Mouse (Mus musculus) heart, embryonic 14.5 days (tissue): ENCODE measurements around the gene Pex14. TPM values are rescaled to one million over a fixed set of nuclear protein-coding genes. Genes with fewer than 3 reads are reported as not detected.
A peak's percentile ranks its signal among the peaks of the same experiment; 100 is the strongest.

Experiments
- ATAC-seq: fragments of 200-750 bp; cut with Nextera tagmentation; 2 replicates; pipeline ENCODE4 v1.8.0; 2017; ENCODE audit warnings: low read depth, moderate TSS enrichment; ENCODE audit not compliant: insufficient number of reproducible peaks, insufficient read depth, low FRiP score
- H3K27ac ChIP-seq, 2 experiments: fragments of 200-500 bp in 1 of 2; fragments of 300-500 bp in 1 of 2; sonication (generic) in 1 of 2; replicated peaks in 1 of 2; 2 replicates each; pipeline ENCODE4 v1.5.1; 2012 to 2014; ENCODE audit warnings: low read depth in 2 of 2, low read length in 2 of 2, control low read depth in 1 of 2, mild to moderate bottlenecking in 1 of 2, mixed read lengths in 1 of 2; ENCODE audit not compliant: control insufficient read depth in 1 of 2, insufficient read depth in 1 of 2
- H3K27me3 ChIP-seq: fragments of 300-500 bp; sonication (generic); 2 replicates; pipeline ENCODE4 v1.6.1; 2014; ENCODE audit warnings: mild to moderate bottlenecking, low read length, control low read depth; ENCODE audit not compliant: control insufficient read depth, insufficient read depth
- H3K36me3 ChIP-seq: fragments of 300-500 bp; sonication (generic); 2 replicates; pipeline ENCODE4 v1.6.1; 2014; ENCODE audit warnings: mild to moderate bottlenecking, control low read depth, low read length, mixed read lengths; ENCODE audit not compliant: control insufficient read depth, insufficient read depth
- H3K4me1 ChIP-seq, 2 experiments: fragments of 200-500 bp in 1 of 2; fragments of 300-500 bp in 1 of 2; sonication (generic) in 1 of 2; 2 replicates each; pipeline ENCODE4 v1.6.1; 2012 to 2014; ENCODE audit warnings: low read length in 2 of 2, control low read depth in 1 of 2, mixed read lengths in 1 of 2; ENCODE audit not compliant: control insufficient read depth in 2 of 2, insufficient read depth in 2 of 2
- H3K4me2 ChIP-seq: fragments of 300-500 bp; sonication (generic); 2 replicates; pipeline ENCODE4 v1.6.1; 2014; ENCODE audit warnings: mild to moderate bottlenecking, low read length
- H3K4me3 ChIP-seq, 2 experiments: fragments of 200-500 bp in 1 of 2; fragments of 300-500 bp in 1 of 2; sonication (generic) in 1 of 2; 2 replicates each; pipeline ENCODE4 v1.5.1; 2012 to 2014; ENCODE audit warnings: low read length in 2 of 2, mild to moderate bottlenecking in 2 of 2, control low read depth in 1 of 2, low read depth in 1 of 2, moderate library complexity in 1 of 2; ENCODE audit not compliant: control insufficient read depth in 1 of 2, insufficient read depth in 1 of 2
- H3K9ac ChIP-seq: fragments of 300-500 bp; sonication (generic); 2 replicates; pipeline ENCODE4 v1.6.1; 2014; ENCODE audit warnings: mild to moderate bottlenecking, low read length
- H3K9me3 ChIP-seq: fragments of 300-500 bp; sonication (generic); 2 replicates; pipeline ENCODE4 v1.6.1; 2016; ENCODE audit warnings: low read length, control low read depth; ENCODE audit not compliant: control insufficient read depth
- WGBS: fragments of 180-500 bp; shearing (Covaris S2); extraction: QIAGEN DNeasy Blood & Tissue Kit; methylation state at CpG from one replicate; pipeline ENCODE4 v1.1.7; 2014; 5-methylcytosine and 5-hydroxymethylcytosine counted together
- polyA plus RNA-seq: library from polyadenylated mRNA; unstranded; fragments of >200 nt; fragmentation: Nextera tagmentation; extraction: Ambion mirVana; gene quantifications from 2 replicates; pipeline ENCODE4 v1.2.1, GENCODE M21; 2014

The Pex14 gene
- polyA plus RNA-seq, 1 experiment from 2014 or later, result 31.2 TPM

GRCm38 (mm10) chr4:148982274-148982673 lies 117.4 kb downstream of the Pex14 start:
- Histone ChIP-seq H3K4me3 (no peak overlapping the region), H3K9ac (no peak overlapping the region), H3K9me3 (no peaks in the 10 kb centered on the region), H3K4me2 (no peak overlapping the region), H3K36me3 (peaks cover 15% of the 10 kb centered on the region), H3K27me3 (no peaks in the 10 kb centered on the region), H3K27ac (0 out of 4 replicates have a peak overlapping the region, but pooled peaks of 1 of the 2 experiments have one; percentile 24), H3K4me1 (peaks cover 36 to 54% of the 10 kb centered on the region in 2 experiments)
- 72% methylated on average over 6 of the region's 6 CpGs for whole genome bisulfite sequencing
- no peak for ATAC-seq

GRCm38 (mm10) chr4:148979837-148980236 lies 119.8 kb downstream of the Pex14 start:
- Histone ChIP-seq H3K9me3 (no peaks in the 10 kb centered on the region), H3K4me1 (peaks cover 29 to 45% of the 10 kb centered on the region in 2 experiments), H3K9ac (no peak overlapping the region), H3K4me2 (no peak overlapping the region), H3K27ac (no peak overlapping the region), H3K36me3 (peaks cover 15% of the 10 kb centered on the region), H3K4me3 (no peak overlapping the region), H3K27me3 (no peaks in the 10 kb centered on the region)
- 35% methylated on average over 11 of the region's 11 CpGs for WGBS
- ATAC-seq, result no peak

- H3K27ac ChIP-seq, result 0 out of 4 replicates have a peak overlapping the region, but pooled peaks of 1 of the 2 experiments have one; percentile 41
- H3K27me3 ChIP-seq, result no peaks in the 10 kb centered on the region
- peaks cover 33 to 51% of the 10 kb centered on the region in 2 experiments for H3K4me1 ChIP-seq
- no peaks in the 10 kb centered on the region for H3K9me3 ChIP-seq
- H3K4me3 ChIP-seq, result no peak overlapping the region
- 83% methylated on average over 11 of the region's 11 CpGs for WGBS
- ATAC-seq, result no peak
- peaks cover 14% of the 10 kb centered on the region for H3K36me3 ChIP-seq
- H3K9ac ChIP-seq, result no peak overlapping the region
- no peak overlapping the region for H3K4me2 ChIP-seq
These were observed 120.8 kb downstream of the Pex14 start for GRCm38 (mm10) chr4:148978926-148979325.

- no peaks in the 10 kb centered on the region for H3K9me3 ChIP-seq
- no peaks in the 10 kb centered on the region for H3K27me3 ChIP-seq
- H3K4me2 ChIP-seq, result no peak overlapping the region
- H3K4me1 ChIP-seq, result peaks cover 33 to 51% of the 10 kb centered on the region in 2 experiments
- H3K36me3 ChIP-seq, result peaks cover 8% of the 10 kb centered on the region
- no peak for ATAC-seq
- H3K4me3 ChIP-seq, result no peak overlapping the region
- peak overlapping the region; percentile 12; the same call in 1 of the 2 replicates for H3K9ac ChIP-seq
- peak overlapping the region in 1 of 2 experiments; percentile 41; a peak in 1 of 4 replicates for H3K27ac ChIP-seq
- WGBS, result 61% methylated on average over 9 of the region's 9 CpGs
These were observed 121.3 kb downstream of the Pex14 start for GRCm38 (mm10) chr4:148978221-148978855.

GRCm38 (mm10) chr4:148974833-148975232 lies 124.8 kb downstream of the Pex14 start:
- H3K36me3 ChIP-seq, result no peaks in the 10 kb centered on the region
- no peak overlapping the region for H3K4me3 ChIP-seq
- peaks cover 44 to 57% of the 10 kb centered on the region in 2 experiments for H3K4me1 ChIP-seq
- WGBS, result 41% methylated on average over 7 of the region's 7 CpGs
- peak overlapping the region; percentile 6 to 14 for H3K27ac ChIP-seq
- H3K9me3 ChIP-seq, result no peaks in the 10 kb centered on the region
- H3K4me2 ChIP-seq, result no peak overlapping the region
- H3K9ac ChIP-seq, result no peak overlapping the region
- no peaks in the 10 kb centered on the region for H3K27me3 ChIP-seq
- peak; percentile 52; the same call in 1 of the 2 replicates for ATAC-seq

- no peaks in the 10 kb centered on the region for H3K36me3 ChIP-seq
- no peak overlapping the region for H3K27ac ChIP-seq
- no peaks in the 10 kb centered on the region for H3K27me3 ChIP-seq
- no peak overlapping the region for H3K9ac ChIP-seq
- H3K4me2 ChIP-seq, result no peak overlapping the region
- H3K4me1 ChIP-seq, result peaks cover 44 to 58% of the 10 kb centered on the region in 2 experiments
- no peak for ATAC-seq
- no peak overlapping the region for H3K4me3 ChIP-seq
- H3K9me3 ChIP-seq, result no peaks in the 10 kb centered on the region
- 81% methylated on average over 14 of the region's 14 CpGs for WGBS
These were observed 126.3 kb downstream of the Pex14 start for GRCm38 (mm10) chr4:148973387-148973786.

GRCm38 (mm10) chr4:148972707-148973106 lies 127.0 kb downstream of the Pex14 start:
- Histone ChIP-seq H3K4me1 (peaks cover 41 to 59% of the 10 kb centered on the region in 2 experiments), H3K9me3 (no peaks in the 10 kb centered on the region), H3K27me3 (no peaks in the 10 kb centered on the region), H3K27ac (no peak overlapping the region), H3K4me2 (no peak overlapping the region), H3K9ac (no peak overlapping the region), H3K4me3 (no peak overlapping the region), H3K36me3 (no peaks in the 10 kb centered on the region)
- ATAC-seq, result no peak
- WGBS, result 90% methylated on average over 14 of the region's 14 CpGs
